Mouse (Mus musculus) kidney, postnatal 0 days (tissue): ENCODE data around the gene Dnase2a. TPM values are rescaled to one million over a fixed set of nuclear protein-coding genes. Genes with fewer than 3 reads are reported as not detected.

Experiments
- ATAC-seq: fragments of 200-750 bp; cut with Nextera tagmentation; replicated peaks from 2 replicates; pipeline ENCODE4 v1.8.0; 2017; ENCODE audit warnings: low read depth, moderate number of reproducible peaks, moderate TSS enrichment, moderate library complexity; ENCODE audit not compliant: low FRiP score
- DNase-seq: peaks from one replicate; pipeline ENCODE4 v3.0.0-alpha.2; 2016; ENCODE audit warnings: low spot score
- H3K27ac ChIP-seq: fragments of 300-500 bp; sonication (generic); 2 replicates; pipeline ENCODE4 v1.5.1; 2014; ENCODE audit warnings: mild to moderate bottlenecking
- H3K27me3 ChIP-seq: fragments of 300-500 bp; sonication (generic); 2 replicates; pipeline ENCODE4 v1.6.1; 2014; ENCODE audit warnings: low read length, mixed read lengths; ENCODE audit not compliant: insufficient read depth
- H3K36me3 ChIP-seq: fragments of 300-500 bp; sonication (generic); 2 replicates; pipeline ENCODE4 v1.6.1; 2014; ENCODE audit warnings: low read length, mixed read lengths; ENCODE audit not compliant: insufficient read depth
- H3K4me1 ChIP-seq: fragments of 300-500 bp; sonication (generic); replicated peaks from 2 replicates; pipeline ENCODE4 v1.6.1; 2014; ENCODE audit warnings: antibody characterized with exemption, low read length, mixed read lengths; ENCODE audit not compliant: insufficient read depth
- H3K4me2 ChIP-seq: fragments of 300-500 bp; sonication (generic); 2 replicates; pipeline ENCODE4 v1.6.1; 2014; ENCODE audit warnings: mild to moderate bottlenecking, low read length, moderate library complexity, mixed read lengths
- H3K4me3 ChIP-seq: fragments of 300-500 bp; sonication (generic); replicated peaks from 2 replicates; pipeline ENCODE4 v1.5.1; 2014; ENCODE audit warnings: low read depth, low read length
- H3K9ac ChIP-seq: fragments of 300-500 bp; sonication (generic); 2 replicates; pipeline ENCODE4 v1.6.1; 2014; ENCODE audit warnings: low read depth, low read length
- H3K9me3 ChIP-seq: fragments of 300-500 bp; sonication (generic); replicated peaks from 2 replicates; pipeline ENCODE4 v1.6.1; 2016; ENCODE audit warnings: low read length, inconsistent platforms, mixed read lengths
- CTCF ChIP-seq: IDR thresholded peaks from 2 replicates; pipeline ENCODE4 v1.5.1; 2016; ENCODE audit warnings: antibody characterized with exemption, low read depth, mild to moderate bottlenecking, moderate library complexity
- WGBS: fragments of 180-500 bp; shearing (Covaris S2); extraction: QIAGEN DNeasy Blood & Tissue Kit; methylation state at CpG from one replicate; pipeline ENCODE4 v1.1.7; 2014; 5-methylcytosine and 5-hydroxymethylcytosine counted together
- polyA plus RNA-seq: library from polyadenylated mRNA; unstranded; fragments of >200 nt; fragmentation: Nextera tagmentation; extraction: Ambion mirVana; gene quantifications from 2 replicates; pipeline ENCODE4 v1.2.1, GENCODE M21; 2015

The Dnase2a gene
- polyA plus RNA-seq, 1 experiment from 2014 or later, result 13.2 TPM

GRCm38 (mm10) chr8:84877297-84878035 is 30.9 kb upstream of the Dnase2a start:
- ATAC-seq (no peak), DNase-seq (no peak)
- no peak for TF ChIP-seq CTCF
- H3K36me3 ChIP-seq, result no peaks in the 10 kb centered on the region
- no peak overlapping the region for H3K4me3 ChIP-seq
- H3K4me1 ChIP-seq, result peaks cover 3% of the 10 kb centered on the region
- H3K9ac ChIP-seq, result no peak overlapping the region
- H3K27ac ChIP-seq, result no peak overlapping the region
- no peaks in the 10 kb centered on the region for H3K27me3 ChIP-seq
- no peaks in the 10 kb centered on the region for H3K9me3 ChIP-seq
- H3K4me2 ChIP-seq, result no peak overlapping the region
- 88% methylated on average over 3 of the region's 3 CpGs for WGBS

- H3K27ac ChIP-seq, result no peak overlapping the region
- no peaks in the 10 kb centered on the region for H3K36me3 ChIP-seq
- H3K4me3 ChIP-seq, result no peak overlapping the region
- no peaks in the 10 kb centered on the region for H3K9me3 ChIP-seq
- H3K9ac ChIP-seq, result no peak overlapping the region
- no peak for TF ChIP-seq CTCF
- H3K27me3 ChIP-seq, result no peaks in the 10 kb centered on the region
- DNase-seq (no peak), ATAC-seq (no peak)
- no peak overlapping the region for H3K4me2 ChIP-seq
- WGBS, result 84% methylated on average over 1 of the region's 1 CpGs
- H3K4me1 ChIP-seq, result no peaks in the 10 kb centered on the region
Observed at GRCm38 (mm10) chr8:84878915-84879314, 29.4 kb upstream of the Dnase2a start.

- H3K27me3 ChIP-seq, result no peaks in the 10 kb centered on the region
- TF ChIP-seq CTCF, result no peak
- H3K27ac ChIP-seq, result no peak overlapping the region
- H3K9ac ChIP-seq, result no peak overlapping the region
- no peaks in the 10 kb centered on the region for H3K4me1 ChIP-seq
- no peak overlapping the region for H3K4me3 ChIP-seq
- 91% methylated on average over 4 of the region's 4 CpGs for WGBS
- H3K36me3 ChIP-seq, result peaks cover 23% of the 10 kb centered on the region
- no peak overlapping the region for H3K4me2 ChIP-seq
- ATAC-seq, result no peak
- DNase-seq, result no peak
- H3K9me3 ChIP-seq, result no peaks in the 10 kb centered on the region
Observed at GRCm38 (mm10) chr8:84884728-84885127, 23.6 kb upstream of the Dnase2a start.

- no peak overlapping the region for H3K4me2 ChIP-seq
- H3K9ac ChIP-seq, result no peak overlapping the region
- 89% methylated on average over 3 of the region's 3 CpGs for WGBS
- 0 out of 2 replicates have a peak, but pooled peaks cover 7% of the 10 kb centered on the region for H3K4me1 ChIP-seq
- H3K27me3 ChIP-seq, result no peaks in the 10 kb centered on the region
- no peaks in the 10 kb centered on the region for H3K9me3 ChIP-seq
- peaks cover 30% of the 10 kb centered on the region for H3K36me3 ChIP-seq
- no peak for DNase-seq
- no peak overlapping the region for H3K4me3 ChIP-seq
- no peak overlapping the region for H3K27ac ChIP-seq
- ATAC-seq, result no peak
- TF ChIP-seq CTCF, result no peak
Observed at GRCm38 (mm10) chr8:84888280-84888679, 20.1 kb upstream of the Dnase2a start.

GRCm38 (mm10) chr8:84889141-84889540 is 19.2 kb upstream of the Dnase2a start:
- no peak overlapping the region for H3K27ac ChIP-seq
- no peaks in the 10 kb centered on the region for H3K9me3 ChIP-seq
- ATAC-seq (no peak), DNase-seq (no peak)
- H3K9ac ChIP-seq, result no peak overlapping the region
- 0 out of 2 replicates have a peak, but pooled peaks cover 7% of the 10 kb centered on the region for H3K4me1 ChIP-seq
- no peak for TF ChIP-seq CTCF
- no peak overlapping the region for H3K4me2 ChIP-seq
- H3K4me3 ChIP-seq, result no peak overlapping the region
- WGBS, result 97% methylated on average over 1 of the region's 1 CpGs
- H3K27me3 ChIP-seq, result no peaks in the 10 kb centered on the region
- H3K36me3 ChIP-seq, result peaks cover 30% of the 10 kb centered on the region

GRCm38 (mm10) chr8:84892993-84893708 is 15.2 kb upstream of the Dnase2a start:
- 0 out of 2 replicates have a peak, but pooled peaks cover 7% of the 10 kb centered on the region for H3K4me1 ChIP-seq
- no peak for TF ChIP-seq CTCF
- H3K27ac ChIP-seq, result peak overlapping the region; percentile 78
- peak; percentile 28 for DNase-seq
- peaks cover 13% of the 10 kb centered on the region; the same call in 1 of the 2 replicates for H3K36me3 ChIP-seq
- H3K27me3 ChIP-seq, result no peaks in the 10 kb centered on the region
- ATAC-seq, result peak; percentile 66
- WGBS, result 6% methylated on average over 31 of the region's 31 CpGs
- peak overlapping the region; percentile 66 for H3K4me3 ChIP-seq
- H3K4me2 ChIP-seq, result peak overlapping the region; percentile 94
- peak overlapping the region; percentile 67 for H3K9ac ChIP-seq
- H3K9me3 ChIP-seq, result no peaks in the 10 kb centered on the region
